Mouse (Mus musculus): ENCODE results near the gene Chrna9. TPM values are rescaled to one million over a fixed set of nuclear protein-coding genes. Genes with fewer than 3 reads are reported as not detected.
"Not testable (repeated sequence)": the region's sequence is repeated elsewhere in the genome, so short reads cannot be mapped to it uniquely, and the experiment has no call there.

Chrna9 gene
- polyA plus RNA-seq, 2 experiments: 0.45 TPM; not detected in 1

DNA sequence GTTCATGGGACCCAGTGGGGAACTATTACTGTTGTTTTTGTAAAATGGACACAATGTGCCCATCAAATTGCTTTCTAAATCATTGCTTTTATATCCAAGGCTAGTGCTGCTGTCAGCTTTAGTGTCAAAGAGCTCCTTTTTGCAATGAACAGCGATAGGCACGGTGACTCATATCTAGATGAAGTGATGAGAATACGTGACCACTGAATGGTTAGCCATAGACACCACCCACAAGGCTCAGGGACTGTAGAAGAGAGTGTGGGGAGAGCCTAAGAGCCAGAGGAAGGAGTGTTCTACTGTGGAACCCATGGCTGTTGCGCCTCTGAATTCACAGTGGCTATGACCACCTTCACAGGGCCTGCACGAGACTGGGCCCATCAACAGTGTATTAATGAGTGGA, 51.7 kb downstream of the Chrna9 start:
- H3K9ac ChIP-seq (ENCODE audit: low read depth, low read length, severe bottlenecking): no peak overlapping the region
- no peaks in the 10 kb centered on the region for H3K4me1 ChIP-seq (ENCODE audit: control insufficient read depth, insufficient read depth, low read length)
- ATAC-seq (ENCODE audit: low FRiP score, low read depth) (no peak), DNase-seq (ENCODE audit: low spot score) (no peak)
- no peak overlapping the region for H3K4me2 ChIP-seq (replicated peaks; ENCODE audit: low read depth, low read length, severe bottlenecking)
- TF ChIP-seq POLR2A (IDR thresholded peaks at IDR 0.05; ENCODE audit: borderline replicate concordance, extremely low read depth, insufficient read depth, insufficient read length): no peak
- 92% methylated on average over 5 of the region's 5 CpGs for WGBS
- H3K9me3 ChIP-seq (ENCODE audit: control insufficient read depth, low read length): no peaks in the 10 kb centered on the region
- no peaks in the 10 kb centered on the region for H3K36me3 ChIP-seq (ENCODE audit: control insufficient read depth, insufficient read depth, low read length)
- no peaks in the 10 kb centered on the region for H3K27me3 ChIP-seq (ENCODE audit: control insufficient read depth, insufficient read depth, low read length)
- H3K27ac ChIP-seq (replicated peaks; ENCODE audit: low read depth, low read length): no peak overlapping the region
- H3K4me3 ChIP-seq (replicated peaks; ENCODE audit: low read length): no peak overlapping the region

- not testable (repeated sequence) for H3K27me3 ChIP-seq (ENCODE audit: control insufficient read depth, insufficient read depth, low read length); H3K36me3 ChIP-seq (ENCODE audit: control insufficient read depth, insufficient read depth, low read length); ATAC-seq (ENCODE audit: low FRiP score, low read depth); H3K4me3 ChIP-seq (replicated peaks; ENCODE audit: low read length); H3K9me3 ChIP-seq (ENCODE audit: control insufficient read depth, low read length); H3K27ac ChIP-seq (replicated peaks; ENCODE audit: low read depth, low read length); DNase-seq (ENCODE audit: low spot score); H3K4me2 ChIP-seq (replicated peaks; ENCODE audit: low read depth, low read length, severe bottlenecking); H3K9ac ChIP-seq (ENCODE audit: low read depth, low read length, severe bottlenecking); H3K4me1 ChIP-seq (ENCODE audit: control insufficient read depth, insufficient read depth, low read length)
- 65% methylated on average over 3 of the region's 3 CpGs for WGBS
Observed at GRCm38 (mm10) chr5:65987004-65987403, 52.3 kb downstream of the Chrna9 start.

- no peak overlapping the region for H3K27ac ChIP-seq (replicated peaks; ENCODE audit: low read depth, low read length)
- H3K36me3 ChIP-seq (ENCODE audit: control insufficient read depth, insufficient read depth, low read length): no peaks in the 10 kb centered on the region
- no peak overlapping the region for H3K4me3 ChIP-seq (replicated peaks; ENCODE audit: low read length)
- no peak overlapping the region for H3K4me2 ChIP-seq (replicated peaks; ENCODE audit: low read depth, low read length, severe bottlenecking)
- H3K4me1 ChIP-seq (ENCODE audit: control insufficient read depth, insufficient read depth, low read length): no peaks in the 10 kb centered on the region
- TF ChIP-seq POLR2A (IDR thresholded peaks at IDR 0.05; ENCODE audit: borderline replicate concordance, extremely low read depth, insufficient read depth, insufficient read length): no peak
- no peak for DNase-seq (ENCODE audit: low spot score)
- 78% methylated on average over 2 of the region's 2 CpGs for WGBS
- no peaks in the 10 kb centered on the region for H3K27me3 ChIP-seq (ENCODE audit: control insufficient read depth, insufficient read depth, low read length)
- no peaks in the 10 kb centered on the region for H3K9me3 ChIP-seq (ENCODE audit: control insufficient read depth, low read length)
- no peak overlapping the region for H3K9ac ChIP-seq (ENCODE audit: low read depth, low read length, severe bottlenecking)
- ATAC-seq (ENCODE audit: low FRiP score, low read depth): no peak
Observed at GRCm38 (mm10) chr5:65991191-65991590, 56.5 kb downstream of the Chrna9 start.

- no peak overlapping the region for H3K27ac ChIP-seq (replicated peaks; ENCODE audit: low read depth, low read length)
- no peak for TF ChIP-seq POLR2A (IDR thresholded peaks at IDR 0.05; ENCODE audit: borderline replicate concordance, extremely low read depth, insufficient read depth, insufficient read length)
- WGBS: 61% methylated on average over 6 of the region's 6 CpGs
- H3K4me2 ChIP-seq (replicated peaks; ENCODE audit: low read depth, low read length, severe bottlenecking): no peak overlapping the region
- H3K4me1 ChIP-seq (ENCODE audit: control insufficient read depth, insufficient read depth, low read length): no peaks in the 10 kb centered on the region
- no peak overlapping the region for H3K4me3 ChIP-seq (replicated peaks; ENCODE audit: low read length)
- no peaks in the 10 kb centered on the region for H3K36me3 ChIP-seq (ENCODE audit: control insufficient read depth, insufficient read depth, low read length)
- DNase-seq (ENCODE audit: low spot score) (no peak), ATAC-seq (ENCODE audit: low FRiP score, low read depth) (no peak)
- no peak overlapping the region for H3K9ac ChIP-seq (ENCODE audit: low read depth, low read length, severe bottlenecking)
- no peaks in the 10 kb centered on the region for H3K9me3 ChIP-seq (ENCODE audit: control insufficient read depth, low read length)
- H3K27me3 ChIP-seq (ENCODE audit: control insufficient read depth, insufficient read depth, low read length): no peaks in the 10 kb centered on the region
Observed at GRCm38 (mm10) chr5:65994643-65995042, 59.9 kb downstream of the Chrna9 start.

- H3K4me1 ChIP-seq (ENCODE audit: control insufficient read depth, insufficient read depth, low read length): 0 out of 2 replicates have a peak, but pooled peaks cover 15% of the 10 kb centered on the region
- no peak overlapping the region for H3K27ac ChIP-seq (replicated peaks; ENCODE audit: low read depth, low read length)
- no peak overlapping the region for H3K4me3 ChIP-seq (replicated peaks; ENCODE audit: low read length)
- DNase-seq (ENCODE audit: low spot score) (no peak), ATAC-seq (ENCODE audit: low FRiP score, low read depth) (no peak)
- no peak for TF ChIP-seq POLR2A (IDR thresholded peaks at IDR 0.05; ENCODE audit: borderline replicate concordance, extremely low read depth, insufficient read depth, insufficient read length)
- H3K36me3 ChIP-seq (ENCODE audit: control insufficient read depth, insufficient read depth, low read length): no peaks in the 10 kb centered on the region
- no peaks in the 10 kb centered on the region for H3K9me3 ChIP-seq (ENCODE audit: control insufficient read depth, low read length)
- no peak overlapping the region for H3K4me2 ChIP-seq (replicated peaks; ENCODE audit: low read depth, low read length, severe bottlenecking)
- no peaks in the 10 kb centered on the region for H3K27me3 ChIP-seq (ENCODE audit: control insufficient read depth, insufficient read depth, low read length)
- no peak overlapping the region for H3K9ac ChIP-seq (ENCODE audit: low read depth, low read length, severe bottlenecking)
Observed at GRCm38 (mm10) chr5:65997813-65998212, 63.1 kb downstream of the Chrna9 start.

DNA sequence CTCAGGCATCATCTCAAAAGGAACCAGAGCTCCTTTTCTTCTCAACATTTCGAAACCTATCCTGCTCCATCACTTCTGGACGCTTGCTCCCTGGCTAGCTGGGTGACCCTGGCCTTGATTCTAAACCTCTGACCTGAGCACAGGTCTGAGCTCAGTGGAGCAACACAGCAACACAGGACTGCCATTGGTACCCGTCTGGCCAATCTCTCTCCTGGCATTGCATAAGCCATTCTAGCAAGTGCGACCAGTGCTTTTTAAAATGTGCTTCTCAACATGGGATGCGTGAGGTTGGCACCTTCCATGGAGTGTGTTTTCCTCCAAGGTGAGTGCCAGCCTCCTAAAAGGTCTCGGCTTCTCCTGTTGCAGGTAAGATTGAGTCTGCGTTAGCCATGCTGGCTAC, 64.4 kb downstream of the Chrna9 start:
- H3K27ac ChIP-seq (replicated peaks; ENCODE audit: low read depth, low read length): no peak overlapping the region
- H3K4me2 ChIP-seq (replicated peaks; ENCODE audit: low read depth, low read length, severe bottlenecking): no peak overlapping the region
- H3K27me3 ChIP-seq (ENCODE audit: control insufficient read depth, insufficient read depth, low read length): no peaks in the 10 kb centered on the region
- 86% methylated on average over 7 of the region's 7 CpGs for WGBS
- 0 out of 2 replicates have a peak, but pooled peaks cover 15% of the 10 kb centered on the region for H3K4me1 ChIP-seq (ENCODE audit: control insufficient read depth, insufficient read depth, low read length)
- no peaks in the 10 kb centered on the region for H3K36me3 ChIP-seq (ENCODE audit: control insufficient read depth, insufficient read depth, low read length)
- no peaks in the 10 kb centered on the region for H3K9me3 ChIP-seq (ENCODE audit: control insufficient read depth, low read length)
- ATAC-seq (ENCODE audit: low FRiP score, low read depth): no peak
- no peak for TF ChIP-seq POLR2A (IDR thresholded peaks at IDR 0.05; ENCODE audit: borderline replicate concordance, extremely low read depth, insufficient read depth, insufficient read length)
- DNase-seq (ENCODE audit: low spot score): no peak
- no peak overlapping the region for H3K9ac ChIP-seq (ENCODE audit: low read depth, low read length, severe bottlenecking)
- no peak overlapping the region for H3K4me3 ChIP-seq (replicated peaks; ENCODE audit: low read length)
